Mouse (Mus musculus): ENCODE results near the gene D430042O09Rik.

D430042O09Rik gene

GRCm38 (mm10) chr7:125736366-125737015 is 28.8 kb downstream of the D430042O09Rik start:
- in situ Hi-C loops (cut with MboI, MseI), result no loop called here

GRCm38 (mm10) chr7:125740521-125740920 is 32.8 kb downstream of the D430042O09Rik start:
- in situ Hi-C loops (cut with MboI, MseI), result no loop called here

GRCm38 (mm10) chr7:125741271-125741703 is 33.6 kb downstream of the D430042O09Rik start:
- in situ Hi-C loops (cut with MboI, MseI), result no loop called here

- in situ Hi-C loops (cut with MboI, MseI), result no loop called here
Observed at GRCm38 (mm10) chr7:125744774-125745173, 37.1 kb downstream of the D430042O09Rik start.

- in situ Hi-C loops (cut with MboI, MseI), result no loop called here
Observed at GRCm38 (mm10) chr7:125746621-125747315, 39.1 kb downstream of the D430042O09Rik start.

DNA sequence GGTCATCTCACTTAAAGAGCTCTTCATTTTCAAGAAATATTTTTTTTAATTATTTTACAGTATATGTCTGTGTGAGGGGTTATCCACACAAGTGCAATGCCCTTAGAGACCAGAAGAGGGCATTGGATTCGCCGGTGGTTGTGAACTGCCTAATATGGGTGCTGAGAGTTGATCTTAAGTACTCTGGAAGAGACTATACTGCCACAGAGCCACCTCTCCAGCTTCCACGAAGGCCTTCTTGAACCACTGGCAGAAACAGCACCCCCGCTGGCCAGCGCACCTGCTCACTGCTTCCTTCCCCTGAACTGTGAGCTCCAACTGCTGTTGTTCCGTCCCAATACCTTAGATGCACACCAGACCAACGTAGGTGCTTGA is 39.6 kb downstream of the D430042O09Rik start:
- in situ Hi-C loops (cut with MboI, MseI), result no loop called here

DNA sequence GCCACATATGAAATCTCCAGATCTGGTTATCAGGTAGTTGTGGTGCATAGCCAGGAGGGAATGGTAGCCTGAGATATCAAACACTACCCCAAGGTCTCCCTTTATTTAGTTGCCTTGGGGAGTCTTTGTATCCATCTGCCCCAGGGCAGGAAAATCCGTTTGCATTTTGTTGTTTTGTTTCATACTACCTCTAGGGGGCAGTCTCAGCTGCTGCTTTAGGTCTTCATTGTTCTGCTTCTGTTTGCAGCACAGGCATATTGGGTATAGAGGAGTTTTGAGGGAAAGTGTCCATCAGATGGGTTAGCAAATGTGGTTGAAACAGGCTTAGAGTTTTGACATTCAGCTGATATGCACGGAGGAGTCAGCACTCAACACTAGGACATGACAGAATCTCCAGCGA is 40.5 kb downstream of the D430042O09Rik start:
- in situ Hi-C loops (cut with MboI, MseI), result no loop called here

GRCm38 (mm10) chr7:125752699-125753325 is 45.1 kb downstream of the D430042O09Rik start:
- in situ Hi-C loops (cut with MboI, MseI), result no loop called here

DNA sequence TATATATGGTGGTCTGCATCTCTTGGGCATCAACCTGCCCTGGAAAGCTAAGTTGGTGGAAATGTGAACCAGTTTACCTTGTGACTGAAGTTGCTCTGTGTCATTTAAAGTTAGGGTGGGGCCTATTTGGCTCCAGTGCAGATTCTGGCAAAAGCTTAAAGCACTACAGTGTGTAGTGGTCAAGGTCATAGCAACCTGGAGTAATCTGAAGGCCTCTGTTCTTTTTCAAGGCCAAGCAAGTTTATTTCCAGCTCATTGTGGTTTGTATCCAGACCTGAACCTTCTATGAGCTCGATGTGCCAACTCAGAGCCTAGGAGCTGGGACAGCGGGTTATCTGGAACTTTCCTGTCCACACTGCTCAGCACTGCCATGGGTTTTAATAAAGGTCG is 45.6 kb downstream of the D430042O09Rik start:
- in situ Hi-C loops (cut with MboI, MseI), result no loop called here

DNA sequence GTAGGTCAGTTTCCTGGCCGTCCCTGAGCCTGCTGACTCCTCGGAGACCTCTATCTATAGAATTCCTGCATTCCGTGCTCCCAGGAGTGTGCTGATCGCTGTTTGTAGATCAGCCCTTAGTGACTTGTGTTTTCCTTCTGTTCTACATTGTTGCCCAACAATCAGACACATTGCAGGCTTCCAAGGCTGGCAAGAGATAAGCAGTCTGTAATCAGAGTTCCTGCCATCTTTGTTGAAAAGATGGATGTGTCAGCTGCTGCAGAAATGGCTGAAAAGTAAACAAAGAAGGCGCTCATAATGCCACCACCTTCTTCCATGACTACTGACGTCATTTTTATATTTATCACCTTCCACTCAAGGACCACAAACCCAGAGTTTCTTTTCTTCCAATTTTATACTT is 49.1 kb downstream of the D430042O09Rik start:
- in situ Hi-C loops (cut with MboI, MseI), result no loop called here

DNA sequence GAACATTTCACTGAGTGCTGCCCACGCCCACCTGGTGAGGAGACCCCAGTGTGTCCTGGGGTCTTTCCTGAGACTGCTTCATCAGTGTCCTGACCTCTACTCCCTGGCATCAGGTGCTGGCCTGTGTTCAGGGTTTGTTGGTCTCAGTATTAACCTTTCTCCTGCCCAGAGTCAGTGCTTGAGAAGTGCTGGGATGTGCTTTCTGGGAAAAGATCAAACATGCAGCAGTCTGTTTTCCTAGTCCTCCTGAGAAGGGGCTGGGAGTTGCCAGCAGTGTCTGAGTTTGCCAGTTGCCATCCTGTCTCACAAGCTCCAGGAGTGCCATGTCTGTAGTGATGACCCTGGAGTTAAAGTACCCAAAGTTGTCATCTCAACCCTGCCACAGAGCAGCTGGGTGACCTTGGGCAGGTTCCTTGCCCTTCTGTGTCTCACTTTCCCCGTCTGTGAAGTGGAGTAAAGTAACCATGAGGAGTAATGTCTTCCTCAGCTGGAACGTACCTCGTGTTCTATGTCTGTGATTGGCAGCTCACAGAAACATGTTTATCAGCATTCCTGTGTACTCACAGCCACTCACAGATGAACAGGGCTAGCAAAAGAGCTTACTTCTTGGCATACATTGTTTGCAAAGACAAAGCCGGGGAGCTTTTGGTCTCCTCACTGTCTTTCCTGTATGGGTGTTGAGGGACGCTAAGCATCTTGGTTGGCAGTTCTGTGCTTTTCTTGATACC is 50.4 kb downstream of the D430042O09Rik start:
- in situ Hi-C loops (cut with MboI, MseI), result no loop called here

DNA sequence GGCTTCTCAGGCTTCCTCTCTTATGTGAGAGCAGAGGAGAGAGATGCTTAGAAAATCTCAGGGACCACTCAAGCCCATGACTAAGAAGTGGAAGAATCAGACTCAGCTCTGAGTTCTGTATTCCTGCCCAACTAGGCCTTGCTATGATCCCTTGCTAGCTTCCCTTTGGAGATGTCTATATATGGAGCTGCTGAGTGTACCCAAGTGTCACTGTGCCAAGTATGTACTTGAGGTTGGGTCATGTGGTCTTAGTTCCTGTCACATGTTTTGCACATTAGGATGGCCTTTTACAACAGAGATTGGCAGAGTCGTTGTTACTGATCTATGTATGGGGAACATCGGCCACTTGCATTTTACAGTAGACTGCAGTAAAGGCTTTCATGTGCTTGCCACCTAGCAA is 54.6 kb downstream of the D430042O09Rik start:
- in situ Hi-C loops (cut with MboI, MseI), result no loop called here

- in situ Hi-C loops (cut with MboI, MseI), result no loop called here
Observed at GRCm38 (mm10) chr7:125762883-125763830, 55.5 kb downstream of the D430042O09Rik start.

DNA sequence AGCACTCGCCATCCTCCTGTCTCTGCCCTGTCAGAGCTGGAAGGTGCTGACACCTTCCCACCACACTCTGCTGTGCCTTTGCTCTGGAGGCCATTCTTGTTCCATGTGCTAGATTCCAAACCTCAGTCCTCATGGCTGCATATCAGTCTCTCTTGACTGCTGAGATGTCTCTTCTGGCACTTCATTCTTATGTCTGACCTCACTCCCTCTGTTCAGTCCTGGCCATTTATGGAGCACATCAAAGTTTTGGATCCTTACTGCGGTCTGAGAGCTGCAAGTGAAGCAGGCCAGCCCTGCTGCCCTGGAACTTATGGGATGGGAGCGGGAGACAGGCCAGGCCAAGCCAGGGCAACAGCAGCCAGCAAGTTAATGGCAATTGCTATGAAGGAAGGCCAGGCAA is 56.7 kb downstream of the D430042O09Rik start:
- in situ Hi-C loops (cut with MboI, MseI), result no loop called here

- in situ Hi-C loops (cut with MboI, MseI), result no loop called here
Observed at GRCm38 (mm10) chr7:125766976-125767831, 59.5 kb downstream of the D430042O09Rik start.

DNA sequence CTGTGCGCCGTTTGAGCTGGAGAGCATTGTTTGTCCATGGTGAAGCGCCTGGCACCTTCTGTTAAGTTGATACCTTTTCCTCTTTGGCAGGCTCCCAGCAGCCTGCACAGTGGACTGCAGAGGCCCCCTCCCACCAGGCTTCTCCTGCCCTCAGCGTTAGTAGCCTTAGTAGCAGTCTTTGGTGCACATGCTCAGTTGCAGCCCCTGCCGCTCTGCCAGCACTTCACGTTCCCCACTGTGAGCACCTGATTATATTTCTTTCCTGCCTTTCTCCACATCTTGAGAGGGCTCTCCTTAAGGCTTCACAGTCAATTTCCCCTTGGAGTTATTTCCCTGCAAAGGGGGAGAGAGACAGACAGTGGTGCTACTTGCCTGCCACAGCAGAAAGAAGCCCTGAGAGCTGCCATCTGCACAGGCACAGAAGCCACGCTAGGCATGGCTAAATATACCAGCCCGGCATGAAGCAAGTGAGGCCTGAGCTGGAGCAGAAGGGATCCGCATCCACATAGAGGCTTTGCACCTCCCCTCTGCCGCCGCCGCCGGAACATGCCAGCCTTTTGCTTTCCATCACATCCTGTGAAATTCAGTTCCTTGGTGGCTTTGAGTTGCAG is 65.4 kb downstream of the D430042O09Rik start:
- in situ Hi-C loops (cut with MboI, MseI), result no loop called here

DNA sequence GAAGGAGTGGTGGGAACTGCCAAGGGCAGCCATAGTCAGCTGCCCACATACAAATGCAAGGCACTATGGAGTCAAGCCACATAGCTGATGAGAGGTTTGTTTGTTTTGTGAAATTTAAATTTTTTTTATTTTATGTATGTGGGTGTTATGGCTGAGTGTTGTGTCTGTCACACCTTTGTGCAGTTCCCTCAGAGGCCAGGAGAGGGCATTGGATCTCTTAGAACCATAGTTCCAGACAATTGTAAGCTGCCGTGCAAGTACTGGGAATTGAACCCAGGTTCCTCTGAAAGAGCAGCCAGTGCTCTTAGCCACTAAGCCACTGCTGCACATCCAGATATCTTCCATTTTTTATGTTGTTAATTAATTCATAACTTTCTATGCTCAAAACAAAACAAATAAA is 75.5 kb downstream of the D430042O09Rik start:
- in situ Hi-C loops (cut with MboI, MseI), result no loop called here

GRCm38 (mm10) chr7:125786105-125786504 is 78.4 kb downstream of the D430042O09Rik start:
- in situ Hi-C loops (cut with MboI, MseI), result no loop called here

DNA sequence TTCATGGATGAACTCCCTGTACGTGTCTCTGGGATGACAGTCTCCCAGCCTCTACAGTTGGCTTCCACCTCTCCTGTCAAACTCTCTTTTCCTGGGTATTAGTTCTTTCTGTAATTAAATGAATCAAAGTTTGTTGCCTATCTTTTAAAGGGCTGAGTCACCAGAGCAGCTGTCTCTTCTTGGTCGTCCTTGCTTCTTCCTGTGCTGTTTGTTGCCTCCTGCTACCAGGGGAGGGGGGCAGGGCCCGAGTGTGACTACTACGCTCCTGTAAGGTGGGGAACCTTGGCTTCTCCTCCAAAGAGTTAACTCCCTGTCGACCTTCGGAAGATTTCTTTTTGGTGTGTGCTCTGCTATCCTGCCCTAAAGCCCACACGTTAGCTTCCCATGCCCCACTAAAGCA is 79.4 kb downstream of the D430042O09Rik start:
- in situ Hi-C loops (cut with MboI, MseI), result no loop called here

GRCm38 (mm10) chr7:125790039-125790438 is 82.4 kb downstream of the D430042O09Rik start:
- in situ Hi-C loops (cut with MboI, MseI), result loop anchor here (10.0 kb wide), 1 partner anchor 845 kb away; no protein-coding TSS in a partner anchor

All from T-helper 1 cell (primary cell).